Comparison of ENCODE assay signal across 36 mouse cellular contexts in the genomic region with DNA sequence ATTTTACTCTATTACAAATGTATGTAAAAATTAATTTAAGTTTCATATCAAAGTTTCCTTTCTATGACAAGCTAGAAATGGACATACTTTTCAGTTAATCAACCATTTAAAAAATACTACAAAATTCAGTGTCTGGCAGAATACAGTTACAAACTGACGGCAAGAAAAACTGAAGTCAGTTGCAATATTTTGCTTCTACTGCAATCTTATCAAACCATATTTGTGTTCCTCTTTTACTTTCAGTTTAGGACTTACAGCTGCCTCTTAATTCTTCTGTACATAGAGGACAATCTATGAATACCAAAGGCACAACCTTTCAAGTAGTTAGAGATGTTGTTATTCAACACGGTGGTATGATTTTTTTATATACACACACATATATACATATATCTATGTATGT. TPM values are rescaled to one million over a fixed set of nuclear protein-coding genes. Genes with fewer than 3 reads are reported as not detected.
"Had no signal": no experiment of that assay in that cellular context is flagged by ENCODE, and none has a peak within 500 bp of the region (broad histone marks: within the 10 kb centered on the region; RNA-seq: fewer than 3 reads in every experiment).

No protein-coding gene starts in this region.

- H3K27ac ChIP-seq: embryonic facial prominence, embryonic 10.5 days; embryonic facial prominence, embryonic 12.5 days; embryonic facial prominence, embryonic 13.5 days; embryonic facial prominence, embryonic 15.5 days; forebrain, embryonic 10.5 days; forebrain, embryonic 12.5 days; forebrain, embryonic 13.5 days; forebrain, embryonic 15.5 days; gastrocnemius, adult 2 months; heart, adult 2 months had no signal

- H3K36me3 ChIP-seq: embryonic facial prominence, embryonic 10.5 days; embryonic facial prominence, embryonic 12.5 days; embryonic facial prominence, embryonic 13.5 days; embryonic facial prominence, embryonic 15.5 days; forebrain, embryonic 10.5 days; forebrain, embryonic 12.5 days; forebrain, embryonic 15.5 days had no signal

- H3K27me3 ChIP-seq: embryonic facial prominence, embryonic 12.5 days; embryonic facial prominence, embryonic 13.5 days; embryonic facial prominence, embryonic 15.5 days; forebrain, embryonic 12.5 days; forebrain, embryonic 13.5 days; forebrain, embryonic 15.5 days had no signal

- H3K4me2 ChIP-seq: embryonic facial prominence, embryonic 12.5 days; embryonic facial prominence, embryonic 13.5 days; embryonic facial prominence, embryonic 15.5 days; forebrain, embryonic 12.5 days; forebrain, embryonic 13.5 days; forebrain, embryonic 15.5 days had no signal

- DNase-seq: cerebellum, adult 9-11 months; cerebellum, postnatal 10 days; cerebellum, postnatal 14 days; cerebellum, postnatal 25 days; cerebellum, postnatal 36 days; embryo, embryonic 11 days; forebrain, postnatal 0 days; gastrocnemius, adult 2 months; gastrocnemius, postnatal 10 days; gastrocnemius, postnatal 14 days; gastrocnemius, postnatal 25 days; gastrocnemius, postnatal 36 days; heart, adult 11 months; heart, adult 18-20 months; heart, adult 2 months had no signal

- H3K9me3 ChIP-seq: embryonic facial prominence, embryonic 10.5 days; embryonic facial prominence, embryonic 12.5 days; embryonic facial prominence, embryonic 13.5 days; embryonic facial prominence, embryonic 15.5 days; forebrain, embryonic 10.5 days; forebrain, embryonic 12.5 days; forebrain, embryonic 13.5 days; forebrain, embryonic 15.5 days had no signal

- H3K9ac ChIP-seq: embryonic facial prominence, embryonic 12.5 days; embryonic facial prominence, embryonic 13.5 days; embryonic facial prominence, embryonic 15.5 days; forebrain, embryonic 12.5 days; forebrain, embryonic 13.5 days; forebrain, embryonic 15.5 days; forebrain, postnatal 0 days had no signal

- H3K4me3 ChIP-seq: embryonic facial prominence, embryonic 10.5 days; embryonic facial prominence, embryonic 12.5 days; embryonic facial prominence, embryonic 13.5 days; embryonic facial prominence, embryonic 15.5 days; erythroblast, embryonic 14.5 days; forebrain, embryonic 10.5 days; forebrain, embryonic 12.5 days; forebrain, embryonic 13.5 days; forebrain, embryonic 15.5 days; gastrocnemius, adult 2 months; heart, adult 2 months had no signal

- ATAC-seq: forebrain, embryonic 13.5 days; forebrain, embryonic 14.5 days; forebrain, embryonic 15.5 days; forebrain, embryonic 16.5 days; forebrain, postnatal 0 days had no signal

- H3K4me1 ChIP-seq: embryonic facial prominence, embryonic 10.5 days; embryonic facial prominence, embryonic 12.5 days; embryonic facial prominence, embryonic 13.5 days; embryonic facial prominence, embryonic 15.5 days; forebrain, embryonic 12.5 days; forebrain, embryonic 13.5 days; forebrain, embryonic 15.5 days had no signal

RNA-seq across cellular contexts. Expression of a gene that starts 7.4 kb away (rescaled TPM):
- total RNA-seq: common myeloid progenitor, adult 5-6 weeks; forebrain, postnatal 0 days; gastrocnemius, adult 18-20 months; gastrocnemius, adult 2 months; gastrocnemius, adult 8-10 months; gastrocnemius, postnatal 10 days; gastrocnemius, postnatal 14 days; gastrocnemius, postnatal 25 days; gastrocnemius, postnatal 36 days; gastrocnemius, postnatal 4 days; granulocyte monocyte progenitor cell, adult 5-6 weeks; heart, adult 18-20 months; heart, adult 2 months; heart, adult 8-10 months had no signal
- polyA plus RNA-seq: cortical plate, adult 2 months; embryonic facial prominence, embryonic 10.5 days; embryonic facial prominence, embryonic 11.5 days; embryonic facial prominence, embryonic 12.5 days; embryonic facial prominence, embryonic 13.5 days; embryonic facial prominence, embryonic 14.5 days; embryonic facial prominence, embryonic 15.5 days; erythroblast, embryonic 14.5 days; forebrain, embryonic 10.5 days; forebrain, embryonic 12.5 days; forebrain, embryonic 13.5 days; forebrain, embryonic 15.5 days; forebrain, embryonic 16.5 days; forebrain, postnatal 0 days; gonadal fat pad, adult 2 months; heart, adult 2 months had no signal
